Mouse (Mus musculus) left cerebral cortex, adult 2 months (tissue): ENCODE data around the gene Mettl24. TPM values are rescaled to one million over a fixed set of nuclear protein-coding genes. Genes with fewer than 3 reads are reported as not detected.

ENCODE experiments used
- DNase-seq, 2 experiments: peaks; one replicate each; pipeline ENCODE4 v3.0.0; 2021 to 2022; ENCODE audit warnings: low spot score in 2 of 2, mixed read lengths in 1 of 2; ENCODE audit errors: extremely low spot score in 1 of 2
- H3K27ac ChIP-seq: fragments of 200-600 bp; 2 replicates; pipeline ENCODE4 v1.8.1; 2022
- H3K4me3 ChIP-seq: fragments of 200-600 bp; 2 replicates; pipeline ENCODE4 v1.8.1; 2022
- CTCF ChIP-seq: fragments of 200-600 bp; IDR thresholded peaks from 2 replicates; pipeline ENCODE4 v1.8.1; 2022; ENCODE audit warnings: antibody characterized with exemption, mild to moderate bottlenecking, moderate library complexity
- intact Hi-C: fragments of 180-260 bp; cut with DNase I; formaldehyde crosslinking; loops from one replicate; pipeline ENCODE4 v1.15.1; 2025
- total RNA-seq, 2 experiments: library from RNA; stranded (reverse); gene quantifications; 2 replicates each; pipeline ENCODE4 v1.2.3; 2021

Mettl24 gene
- total RNA-seq, 2 experiments from 2014 or later: 1.6 to 2.8 TPM

DNA sequence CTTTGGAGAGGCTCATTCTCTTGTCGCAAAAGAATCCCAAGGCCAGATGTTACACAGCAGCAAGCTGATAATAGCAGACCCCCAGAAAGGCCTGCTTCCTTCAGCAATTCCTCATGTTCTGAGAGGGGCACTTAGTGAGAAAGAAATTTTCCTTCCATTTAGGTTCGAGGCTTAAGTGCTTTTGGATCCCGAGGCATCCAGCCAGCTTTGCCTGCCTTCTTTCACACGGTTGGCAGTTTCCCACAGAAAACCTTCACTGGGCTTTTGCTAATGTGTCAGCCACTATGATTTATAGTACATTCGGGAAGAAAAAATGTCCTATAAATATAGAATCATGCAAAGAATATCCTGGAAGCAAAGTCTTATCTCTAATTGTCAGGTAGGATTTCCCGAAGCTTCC, 36.0 kb downstream of the Mettl24 start:
- peak overlapping the region; percentile 3; the same call in 1 of the 2 replicates for H3K27ac ChIP-seq
- DNase-seq: no peak
- intact Hi-C loops: loop anchor here (5.0 kb wide), 1 partner anchor 67 kb away; no protein-coding TSS in a partner anchor
- TF ChIP-seq CTCF: no peak
- no peak overlapping the region for H3K4me3 ChIP-seq

DNA sequence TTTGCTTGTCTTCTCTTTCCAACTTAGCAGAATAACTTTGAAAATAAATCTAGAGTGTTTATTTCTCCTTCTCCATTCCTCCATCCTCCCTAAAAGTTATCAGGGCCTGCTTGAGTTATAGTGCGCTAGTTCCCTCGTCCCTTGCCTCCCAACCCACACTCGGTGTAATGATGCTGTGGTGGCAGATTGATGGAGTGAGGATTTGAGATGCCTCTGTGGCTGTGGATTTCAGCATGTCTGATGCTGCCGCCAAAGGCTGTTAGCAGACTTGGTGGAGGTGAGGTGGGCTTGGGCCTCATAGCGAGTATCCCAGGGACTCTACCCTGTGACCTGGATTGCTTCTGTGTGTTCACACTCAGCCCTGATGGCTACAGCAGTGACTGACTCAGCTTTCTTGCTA, 37.8 kb downstream of the Mettl24 start:
- intact Hi-C loops: no loop called here
- peak in 1 of 2 experiments; percentile 5 for DNase-seq
- Histone ChIP-seq H3K27ac (peak overlapping the region; percentile 15; the same call in 1 of the 2 replicates), H3K4me3 (no peak overlapping the region)
- TF ChIP-seq CTCF: no peak

- intact Hi-C loops: no loop called here
- H3K4me3 ChIP-seq: no peak overlapping the region
- no peak for TF ChIP-seq CTCF
- peak in 1 of 2 experiments; percentile 9 for DNase-seq
- H3K27ac ChIP-seq: no peak overlapping the region
Observed at GRCm38 (mm10) chr10:40724342-40724741, 41.3 kb downstream of the Mettl24 start.

GRCm38 (mm10) chr10:40725066-40725465, 42.0 kb downstream of the Mettl24 start:
- H3K4me3 ChIP-seq: no peak overlapping the region
- TF ChIP-seq CTCF: no peak; the same call in 1 of the 2 replicates
- H3K27ac ChIP-seq: no peak overlapping the region
- intact Hi-C loops: no loop called here
- DNase-seq: peak in 1 of 2 experiments; percentile 3

- TF ChIP-seq CTCF: no peak
Observed at GRCm38 (mm10) chr10:40725471-40725870, 42.4 kb downstream of the Mettl24 start.

DNA sequence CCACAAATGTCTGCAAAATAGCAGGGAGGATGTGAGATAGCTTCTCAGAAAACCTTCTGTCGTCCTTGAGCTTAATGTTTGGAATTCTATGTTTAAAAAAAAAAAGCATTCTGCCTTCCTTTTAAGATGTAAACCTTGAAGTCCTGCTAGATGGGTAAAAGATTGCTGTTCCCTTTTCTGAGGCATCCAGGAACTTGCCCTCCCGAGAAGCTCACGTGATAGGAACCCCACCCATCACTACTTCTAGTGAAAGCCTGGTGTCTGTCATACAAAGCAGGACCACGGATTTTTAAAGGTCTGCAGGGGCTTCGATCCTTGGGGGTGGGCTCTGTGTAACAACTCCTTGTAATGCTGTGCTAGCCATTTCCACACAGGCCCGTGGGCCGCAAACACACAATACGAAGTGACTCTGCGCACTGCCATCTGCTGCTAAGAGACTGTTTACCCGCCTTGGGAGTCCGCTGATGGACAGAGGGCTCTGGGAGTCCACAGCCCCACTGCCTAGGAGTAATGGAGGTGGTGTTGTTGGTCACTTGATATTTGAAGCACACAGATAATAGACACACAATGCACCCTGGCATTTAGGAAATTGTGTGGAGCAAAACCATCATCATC, 43.3 kb downstream of the Mettl24 start:
- DNase-seq: peak in 1 of 2 experiments; percentile 11
- intact Hi-C loops: no loop called here
- Histone ChIP-seq H3K4me3 (no peak overlapping the region), H3K27ac (peak overlapping the region; percentile 51)
- TF ChIP-seq CTCF: no peak

More at GRCm38 (mm10) chr10:40725471-40725870, 42.4 kb downstream of the Mettl24 start:
- no peak overlapping the region for H3K4me3 ChIP-seq
- no peak overlapping the region for H3K27ac ChIP-seq
- intact Hi-C loops: no loop called here
- DNase-seq: peak in 1 of 2 experiments; percentile 10

GRCm38 (mm10) chr10:40726989-40727388, 43.9 kb downstream of the Mettl24 start:
- intact Hi-C loops: no loop called here

DNA sequence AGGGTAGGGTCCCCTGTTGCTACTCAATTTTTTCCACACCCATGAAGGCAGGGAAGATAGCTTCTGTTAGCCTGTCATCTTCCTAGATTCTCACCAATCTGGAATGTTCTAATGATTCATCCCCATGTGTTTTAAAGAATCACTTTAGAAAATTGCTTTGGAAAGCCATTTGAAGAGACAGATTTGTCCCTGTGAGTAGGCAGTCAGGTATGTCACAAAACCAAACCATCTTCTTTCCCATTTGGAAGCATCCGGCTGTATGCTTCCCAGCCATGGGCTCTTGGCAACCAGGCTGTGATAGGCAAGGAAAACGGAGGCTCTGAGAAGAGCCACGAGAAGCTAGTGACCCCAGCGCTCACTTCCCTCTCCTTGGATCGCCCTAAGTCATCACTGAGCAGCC, 47.1 kb downstream of the Mettl24 start:
- TF ChIP-seq CTCF: no peak
- H3K4me3 ChIP-seq: no peak overlapping the region
- peak overlapping the region; percentile 48 for H3K27ac ChIP-seq
- peak in 1 of 2 experiments; percentile 12 for DNase-seq
- intact Hi-C loops: no loop called here

More at GRCm38 (mm10) chr10:40726989-40727388, 43.9 kb downstream of the Mettl24 start:
- H3K27ac ChIP-seq: peak overlapping the region; percentile 50; the same call in 1 of the 2 replicates
- DNase-seq: peak in 1 of 2 experiments; percentile 4
- no peak overlapping the region for H3K4me3 ChIP-seq
- no peak for TF ChIP-seq CTCF

GRCm38 (mm10) chr10:40733291-40733690, 50.2 kb downstream of the Mettl24 start:
- H3K27ac ChIP-seq: peak overlapping the region; percentile 47
- TF ChIP-seq CTCF: no peak
- H3K4me3 ChIP-seq: no peak overlapping the region
- no peak for DNase-seq
- intact Hi-C loops: no loop called here

DNA sequence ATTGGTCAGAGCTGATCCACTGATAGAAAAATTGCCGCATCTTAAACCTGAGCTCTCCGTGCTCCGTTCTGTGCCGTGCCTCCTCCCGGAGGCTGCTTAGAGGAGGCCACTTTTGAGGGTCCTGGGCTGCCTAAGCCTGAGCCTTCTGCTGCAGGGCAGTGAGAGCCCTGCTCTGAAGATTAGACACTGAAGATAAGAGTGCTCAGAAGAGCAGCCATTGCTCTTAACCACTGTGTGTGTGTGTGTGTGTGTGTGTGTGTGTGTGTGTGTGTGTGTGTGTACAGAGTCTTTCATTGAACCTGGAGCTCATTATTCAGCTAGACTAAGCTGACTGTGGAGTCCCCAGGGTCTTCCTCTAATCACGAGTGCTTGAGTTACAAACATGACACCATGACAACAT, 53.1 kb downstream of the Mettl24 start:
- intact Hi-C loops: no loop called here
- Histone ChIP-seq H3K27ac (no peak overlapping the region), H3K4me3 (no peak overlapping the region)
- no peak for DNase-seq
- TF ChIP-seq CTCF: no peak

DNA sequence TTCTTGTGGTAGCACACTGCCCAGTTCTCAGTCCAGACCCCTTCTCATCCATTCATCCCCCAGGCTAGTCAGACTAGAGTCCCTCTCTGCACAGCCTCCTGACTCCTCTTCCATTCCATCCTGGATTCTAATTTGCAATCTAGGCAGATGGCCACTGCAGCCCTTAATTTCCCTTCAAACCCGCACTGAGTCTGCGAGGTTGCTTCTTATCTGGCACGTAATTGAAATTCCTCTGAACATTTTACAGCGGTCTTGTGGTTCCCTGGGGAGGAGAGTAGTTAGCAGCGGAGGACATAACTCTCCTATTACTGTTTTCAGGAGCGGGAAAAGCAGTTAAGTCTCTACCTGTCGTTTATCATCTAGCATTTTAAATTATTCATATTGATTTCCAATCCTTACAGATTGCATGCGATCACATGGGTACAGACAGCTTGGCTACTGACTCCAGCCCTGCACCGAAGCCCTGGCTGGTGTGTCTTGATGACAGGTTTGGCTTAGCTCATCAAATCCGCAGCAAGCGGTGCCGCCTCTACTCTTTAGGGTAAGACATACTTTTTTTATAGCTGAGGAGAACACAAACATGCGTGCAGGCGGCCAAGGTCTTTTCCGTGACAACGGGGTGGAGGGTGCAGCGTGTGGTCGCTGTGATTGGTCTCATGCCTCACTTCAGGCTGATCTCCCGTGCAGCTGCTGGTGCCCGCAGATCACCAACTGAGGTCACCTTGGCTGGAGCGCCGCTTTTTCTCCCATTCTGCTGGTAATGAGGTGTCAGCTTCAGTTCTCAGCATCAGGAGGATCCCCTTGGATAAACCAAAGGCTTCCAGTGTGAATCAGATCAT, 54.4 kb downstream of the Mettl24 start:
- DNase-seq: no peak
- no peak for TF ChIP-seq CTCF
- Histone ChIP-seq H3K27ac (peak overlapping the region; percentile 86), H3K4me3 (peak overlapping the region; percentile 29)
- intact Hi-C loops: no loop called here

DNA sequence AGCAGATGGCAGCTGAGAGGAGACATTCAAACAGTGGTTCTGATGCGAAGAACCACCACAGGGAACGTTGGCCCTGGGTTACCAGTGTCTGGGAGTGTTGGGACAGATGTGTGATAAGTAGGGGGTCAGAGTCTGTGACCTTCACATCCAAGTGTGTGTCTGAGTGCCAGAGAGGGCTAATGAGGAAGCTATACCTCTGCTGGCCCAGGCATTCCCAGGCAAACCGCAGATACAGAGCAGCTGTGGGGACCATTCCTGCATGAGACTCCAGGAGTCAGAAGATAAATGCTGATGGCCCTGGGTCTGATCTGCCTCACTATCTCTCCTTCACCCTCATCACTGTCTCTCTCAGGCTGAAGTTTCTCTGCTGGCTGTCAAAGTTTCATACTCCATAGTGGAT, 57.6 kb downstream of the Mettl24 start:
- no peak overlapping the region for H3K27ac ChIP-seq
- DNase-seq: no peak
- H3K4me3 ChIP-seq: no peak overlapping the region
- TF ChIP-seq CTCF: no peak
- intact Hi-C loops: no loop called here
